Mouse (Mus musculus): Measurements from ENCODE around the gene Pcsk5.

GRCm38 (mm10) chr19:17399965-17400364 is 437.5 kb downstream of the Pcsk5 start:
- no peak for TF ChIP-seq CTCF (IDR thresholded peaks at IDR 0.05; ENCODE audit: low read depth, low read length)
- TF ChIP-seq POLR2AphosphoS5 (IDR thresholded peaks at IDR 0.05; ENCODE audit: insufficient replicate concordance, low read depth, low read length) = no peak
- TF ChIP-seq GATA1 (IDR thresholded peaks at IDR 0.05; ENCODE audit: borderline replicate concordance, low read length) = no peak

All from G1E (cell line).